Mouse (Mus musculus) liver, embryonic 14.5 days (tissue): ENCODE results near the gene Gm49711. TPM values are rescaled to one million over a fixed set of nuclear protein-coding genes. Genes with fewer than 3 reads are reported as not detected.

Source experiments
- ATAC-seq: fragments of 200-750 bp; cut with Nextera tagmentation; 2 replicates; pipeline ENCODE4 v1.8.0; 2017; ENCODE audit warnings: moderate number of reproducible peaks, mild to moderate bottlenecking, moderate library complexity; ENCODE audit not compliant: insufficient read depth
- DNase-seq, 3 experiments: peaks; one replicate each; pipeline ENCODE4 v3.0.0-alpha.2; 2012 to 2013; ENCODE audit warnings: low read depth in 3 of 3, low spot score in 3 of 3
- H3K27ac ChIP-seq: fragments of 300-500 bp; sonication (generic); 2 replicates; pipeline ENCODE4 v1.5.1; 2014; ENCODE audit warnings: moderate library complexity, mild to moderate bottlenecking, control low read depth, inconsistent platforms
- H3K27me3 ChIP-seq: fragments of 300-500 bp; sonication (generic); 2 replicates; pipeline ENCODE4 v1.6.1; 2014; ENCODE audit warnings: mild to moderate bottlenecking, low read length, moderate library complexity; ENCODE audit not compliant: control insufficient read depth, insufficient read depth
- H3K36me3 ChIP-seq: fragments of 300-500 bp; sonication (generic); replicated peaks from 2 replicates; pipeline ENCODE4 v1.6.1; 2014; ENCODE audit warnings: low read depth; ENCODE audit not compliant: control insufficient read depth, insufficient read depth
- H3K4me1 ChIP-seq, 2 experiments: fragments of 200-500 bp in 1 of 2; fragments of 300-500 bp in 1 of 2; sonication (generic) in 1 of 2; replicated peaks; 2 replicates each; pipeline ENCODE4 v1.6.1; 2012 to 2014; ENCODE audit warnings: antibody characterized with exemption in 1 of 2, inconsistent platforms in 1 of 2, low read length in 1 of 2; ENCODE audit not compliant: control insufficient read depth in 2 of 2, insufficient read depth in 2 of 2
- H3K4me2 ChIP-seq: fragments of 300-500 bp; sonication (generic); 2 replicates; pipeline ENCODE4 v1.6.1; 2014; ENCODE audit warnings: low read depth, mild to moderate bottlenecking, control low read depth, moderate library complexity
- H3K4me3 ChIP-seq, 2 experiments: fragments of 200-500 bp in 1 of 2; fragments of 300-500 bp in 1 of 2; sonication (generic) in 1 of 2; 2 replicates each; pipeline ENCODE4 v1.5.1; 2012 to 2014; ENCODE audit warnings: low read depth in 2 of 2, low read length in 2 of 2, mild to moderate bottlenecking in 2 of 2, control low read depth in 1 of 2, inconsistent platforms in 1 of 2, moderate library complexity in 1 of 2; ENCODE audit not compliant: insufficient read depth in 1 of 2
- H3K9ac ChIP-seq: fragments of 300-500 bp; sonication (generic); replicated peaks from 2 replicates; pipeline ENCODE4 v1.6.1; 2014; ENCODE audit warnings: mild to moderate bottlenecking, control low read depth, moderate library complexity
- H3K9me3 ChIP-seq: fragments of 300-500 bp; sonication (generic); 2 replicates; pipeline ENCODE4 v1.6.1; 2016; ENCODE audit warnings: low read length, mixed read lengths; ENCODE audit not compliant: control insufficient read depth
- CTCF ChIP-seq: IDR thresholded peaks from 2 replicates; pipeline ENCODE4 v1.5.1; 2016; ENCODE audit warnings: antibody characterized with exemption, low read depth, control low read depth
- EP300 ChIP-seq: IDR thresholded peaks from 2 replicates; pipeline ENCODE4 v1.6.1; 2016; ENCODE audit warnings: antibody characterized with exemption, low read depth
- WGBS: fragments of 180-500 bp; shearing (Covaris S2); extraction: QIAGEN DNeasy Blood & Tissue Kit; methylation state at CpG from one replicate; pipeline ENCODE4 v1.1.7; 2014; ENCODE audit not compliant: insufficient replicate concordance; 5-methylcytosine and 5-hydroxymethylcytosine counted together
- polyA plus RNA-seq, 2 experiments: library from polyadenylated mRNA; depleted of rRNA in 1 of 2; stranded (reverse) in 1 of 2; unstranded in 1 of 2; fragments of >200 nt; fragmentation: Nextera tagmentation in 1 of 2; extraction: Ambion mirVana in 1 of 2; gene quantifications; 2 replicates each; pipeline versions ENCODE4 v1.2.1 to v1.2.3; 2012 to 2014

Gene Gm49711
- polyA plus RNA-seq, 2 experiments, result not detected

DNA sequence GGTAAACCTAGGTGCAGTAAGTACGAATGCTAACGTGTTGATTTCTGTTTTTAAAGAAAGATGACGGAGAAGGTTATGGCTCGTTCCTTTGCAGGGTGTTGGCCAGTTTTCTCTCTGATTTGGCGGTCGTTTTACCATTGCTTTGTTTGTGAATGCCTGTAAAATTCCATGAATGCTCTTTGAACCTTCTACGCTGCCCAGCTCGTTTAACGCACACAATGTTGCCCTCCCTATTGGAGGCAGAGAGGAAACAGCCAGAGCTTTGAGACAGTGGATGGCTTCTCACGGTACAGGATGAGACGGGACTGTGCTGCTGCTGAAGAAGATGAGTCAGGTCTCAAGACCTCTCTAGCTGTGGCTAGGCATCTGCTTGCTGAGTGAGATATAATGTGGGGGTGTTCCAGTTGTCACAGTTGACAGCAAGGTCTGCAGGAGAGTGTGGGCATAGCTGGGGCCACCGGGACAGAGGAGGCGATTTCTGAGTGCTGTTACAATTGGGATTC, 60.9 kb downstream of the Gm49711 start:
- Histone ChIP-seq H3K9me3 (no peaks in the 10 kb centered on the region), H3K36me3 (no peaks in the 10 kb centered on the region), H3K27ac (no peak overlapping the region), H3K4me1 (no peaks in the 10 kb centered on the region), H3K9ac (no peak overlapping the region), H3K4me3 (no peak overlapping the region), H3K4me2 (no peak overlapping the region), H3K27me3 (no peaks in the 10 kb centered on the region)
- WGBS, result 65% methylated on average over 13 of the region's 13 CpGs
- no peak for TF ChIP-seq EP300
- TF ChIP-seq CTCF, result no peak
- ATAC-seq (no peak), DNase-seq (no peak)

DNA sequence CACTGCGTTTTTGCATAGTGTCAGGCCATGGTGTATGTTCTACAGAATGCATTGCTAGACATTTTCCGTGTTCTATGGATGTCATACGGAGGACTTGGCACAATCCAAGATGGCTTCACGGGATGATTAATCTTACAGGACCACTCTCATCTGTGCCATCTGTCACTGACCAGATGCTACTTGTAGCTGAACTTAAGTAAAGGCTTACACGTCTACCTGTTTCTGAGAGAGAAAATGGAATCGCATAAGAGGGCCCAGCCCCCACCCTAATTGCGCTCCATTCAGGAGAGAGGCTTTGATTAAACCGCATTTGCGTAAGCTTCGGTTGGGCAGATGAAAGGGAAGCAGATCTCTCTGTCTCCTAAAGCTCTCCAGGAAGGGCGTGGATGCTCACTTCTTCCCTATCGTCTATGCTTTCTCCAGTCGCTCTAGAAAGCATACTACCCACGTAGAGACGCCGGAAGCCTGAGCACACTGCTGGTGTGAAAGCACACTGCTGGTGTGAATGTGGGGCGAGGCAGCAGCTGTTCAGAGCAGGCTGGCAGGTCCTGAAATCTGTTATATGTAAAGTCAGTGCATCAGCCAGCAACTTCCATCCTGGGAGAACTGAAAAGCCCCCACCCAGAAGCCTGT, 62.9 kb downstream of the Gm49711 start:
- H3K4me3 ChIP-seq, result no peak overlapping the region
- no peaks in the 10 kb centered on the region for H3K36me3 ChIP-seq
- H3K9me3 ChIP-seq, result no peaks in the 10 kb centered on the region
- H3K9ac ChIP-seq, result no peak overlapping the region
- H3K4me2 ChIP-seq, result no peak overlapping the region
- no peaks in the 10 kb centered on the region for H3K27me3 ChIP-seq
- ATAC-seq, result no peak
- no peak for DNase-seq
- no peaks in the 10 kb centered on the region for H3K4me1 ChIP-seq
- no peak for TF ChIP-seq EP300
- no peak for TF ChIP-seq CTCF
- 70% methylated on average over 17 of the region's 17 CpGs for WGBS
- H3K27ac ChIP-seq, result no peak overlapping the region

- Histone ChIP-seq H3K27ac (no peak overlapping the region), H3K36me3 (no peaks in the 10 kb centered on the region), H3K4me3 (no peak overlapping the region), H3K9ac (no peak overlapping the region), H3K4me2 (no peak overlapping the region), H3K27me3 (no peaks in the 10 kb centered on the region), H3K9me3 (no peaks in the 10 kb centered on the region), H3K4me1 (no peaks in the 10 kb centered on the region)
- DNase-seq (no peak), ATAC-seq (no peak)
- WGBS, result 30% methylated on average over 4 of the region's 4 CpGs
- TF ChIP-seq EP300, result no peak
- no peak for TF ChIP-seq CTCF
Measured at GRCm38 (mm10) chr16:92127226-92127625, 69.1 kb downstream of the Gm49711 start.

- DNase-seq, result no peak
- H3K4me3 ChIP-seq, result no peak overlapping the region
- H3K9ac ChIP-seq, result no peak overlapping the region
- no peaks in the 10 kb centered on the region for H3K9me3 ChIP-seq
- TF ChIP-seq EP300 (no peak), CTCF (no peak)
- WGBS, result 58% methylated on average over 5 of the region's 5 CpGs
- no peak overlapping the region for H3K27ac ChIP-seq
- H3K36me3 ChIP-seq, result no peaks in the 10 kb centered on the region
- no peaks in the 10 kb centered on the region for H3K4me1 ChIP-seq
- H3K4me2 ChIP-seq, result no peak overlapping the region
- no peak for ATAC-seq
- no peaks in the 10 kb centered on the region for H3K27me3 ChIP-seq
Measured at GRCm38 (mm10) chr16:92127666-92128065, 69.5 kb downstream of the Gm49711 start.

GRCm38 (mm10) chr16:92129843-92130242, 71.7 kb downstream of the Gm49711 start:
- Histone ChIP-seq H3K4me1 (no peaks in the 10 kb centered on the region), H3K9me3 (no peaks in the 10 kb centered on the region), H3K4me3 (no peak overlapping the region), H3K27ac (no peak overlapping the region), H3K9ac (no peak overlapping the region), H3K36me3 (no peaks in the 10 kb centered on the region), H3K27me3 (no peaks in the 10 kb centered on the region), H3K4me2 (no peak overlapping the region)
- DNase-seq (no peak), ATAC-seq (no peak)
- no peak for TF ChIP-seq EP300
- no peak for TF ChIP-seq CTCF
- WGBS, result 61% methylated on average over 8 of the region's 8 CpGs
